Mouse (Mus musculus): Measurements from ENCODE around the gene Rplp2.
"Not testable (repeated sequence)": the region's sequence is repeated elsewhere in the genome, so short reads cannot be mapped to it uniquely, and the experiment has no call there.

The Rplp2 gene

GRCm38 (mm10) chr7:141447110-141447991, at the start of gene Rplp2:
Rplp2 (plus strand) TSS chr7:141447370.
- peak; percentile 87 for DNase-seq (ENCODE audit: low read depth)

- DNase-seq (ENCODE audit: low read depth), result no peak
These were observed 43.9 kb upstream of the Rplp2 start for GRCm38 (mm10) chr7:141403305-141403704.

- no peak for DNase-seq (ENCODE audit: low read depth)
These were observed 41.7 kb upstream of the Rplp2 start for GRCm38 (mm10) chr7:141405466-141405865.

- DNase-seq (ENCODE audit: low read depth), result not testable (repeated sequence)
These were observed 39.5 kb upstream of the Rplp2 start for GRCm38 (mm10) chr7:141407670-141408069.

GRCm38 (mm10) chr7:141408833-141409232, 38.3 kb upstream of the Rplp2 start:
- DNase-seq (ENCODE audit: low read depth), result peak; percentile 75

GRCm38 (mm10) chr7:141410631-141411030, 36.5 kb upstream of the Rplp2 start:
- no peak for DNase-seq (ENCODE audit: low read depth)

- no peak for DNase-seq (ENCODE audit: low read depth)
These were observed 35.5 kb upstream of the Rplp2 start for GRCm38 (mm10) chr7:141411667-141412066.

- no peak for DNase-seq (ENCODE audit: low read depth)
These were observed 33.8 kb upstream of the Rplp2 start for GRCm38 (mm10) chr7:141413331-141413730.

GRCm38 (mm10) chr7:141413809-141414584, 33.2 kb upstream of the Rplp2 start, which contains the start of gene Gatd1:
Gatd1 (minus strand) TSS chr7:141414136.
- peak; percentile 99 for DNase-seq (ENCODE audit: low read depth)

GRCm38 (mm10) chr7:141416144-141416841, 30.9 kb upstream of the Rplp2 start:
- no peak for DNase-seq (ENCODE audit: low read depth)

- DNase-seq (ENCODE audit: low read depth), result no peak
These were observed 29.2 kb upstream of the Rplp2 start for GRCm38 (mm10) chr7:141417731-141418681.

GRCm38 (mm10) chr7:141418970-141419369, 28.2 kb upstream of the Rplp2 start:
- DNase-seq (ENCODE audit: low read depth), result no peak

- DNase-seq (ENCODE audit: low read depth), result no peak
These were observed 27.0 kb upstream of the Rplp2 start for GRCm38 (mm10) chr7:141420030-141420702.

GRCm38 (mm10) chr7:141423811-141424210, 23.4 kb upstream of the Rplp2 start:
- no peak for DNase-seq (ENCODE audit: low read depth)

GRCm38 (mm10) chr7:141426948-141427730, 20.0 kb upstream of the Rplp2 start:
- no peak for DNase-seq (ENCODE audit: low read depth)

GRCm38 (mm10) chr7:141428701-141429100, 18.5 kb upstream of the Rplp2 start:
- DNase-seq (ENCODE audit: low read depth), result no peak

- DNase-seq (ENCODE audit: low read depth), result no peak
These were observed 17.9 kb upstream of the Rplp2 start, which contains the start of gene Cend1 for GRCm38 (mm10) chr7:141429310-141429709. Cend1 (minus strand) TSS chr7:141429491.

GRCm38 (mm10) chr7:141429840-141430584, 17.2 kb upstream of the Rplp2 start:
- no peak for DNase-seq (ENCODE audit: low read depth)

Data from c-Kit-positive CD71-positive TER-119-negative erythroid progenitor cells, embryonic 14.5 days (primary cell).